Mouse (Mus musculus) heart, postnatal 0 days (tissue): ENCODE data around the gene Tmprss11b. TPM values are rescaled to one million over a fixed set of nuclear protein-coding genes. Genes with fewer than 3 reads are reported as not detected.
A peak's percentile ranks its signal among the peaks of the same experiment; 100 is the strongest.

Source experiments
- ATAC-seq: fragments of 200-750 bp; cut with Nextera tagmentation; 2 replicates; pipeline ENCODE4 v1.8.0; 2017; ENCODE audit warnings: low read depth, moderate number of reproducible peaks, moderate library complexity; ENCODE audit not compliant: insufficient read depth
- DNase-seq: peaks from one replicate; pipeline ENCODE4 v3.0.0-alpha.2; 2016; ENCODE audit warnings: low spot score
- H3K27ac ChIP-seq: fragments of 300-500 bp; sonication (generic); 2 replicates; pipeline ENCODE4 v1.5.1; 2014; ENCODE audit warnings: low read depth, mild to moderate bottlenecking
- H3K27me3 ChIP-seq: fragments of 300-500 bp; sonication (generic); 2 replicates; pipeline ENCODE4 v1.6.1; 2014; ENCODE audit warnings: low read length, mixed read lengths; ENCODE audit not compliant: control insufficient read depth, insufficient read depth
- H3K36me3 ChIP-seq: fragments of 300-500 bp; sonication (generic); replicated peaks from 2 replicates; pipeline ENCODE4 v1.6.1; 2014; ENCODE audit warnings: low read length, mixed read lengths; ENCODE audit not compliant: control insufficient read depth, insufficient read depth
- H3K4me1 ChIP-seq: fragments of 300-500 bp; sonication (generic); 2 replicates; pipeline ENCODE4 v1.6.1; 2014; ENCODE audit warnings: antibody characterized with exemption; ENCODE audit not compliant: control insufficient read depth, insufficient read depth
- H3K4me2 ChIP-seq: fragments of 300-500 bp; sonication (generic); 2 replicates; pipeline ENCODE4 v1.6.1; 2014; ENCODE audit warnings: low read depth, mild to moderate bottlenecking, low read length, moderate library complexity
- H3K4me3 ChIP-seq: fragments of 300-500 bp; sonication (generic); 2 replicates; pipeline ENCODE4 v1.5.1; 2014; ENCODE audit warnings: low read depth, low read length
- H3K9ac ChIP-seq: fragments of 300-500 bp; sonication (generic); replicated peaks from 2 replicates; pipeline ENCODE4 v1.6.1; 2014; ENCODE audit warnings: low read depth, low read length, mixed read lengths
- H3K9me3 ChIP-seq: fragments of 300-500 bp; sonication (generic); replicated peaks from 2 replicates; pipeline ENCODE4 v1.6.1; 2016; ENCODE audit warnings: low read length; ENCODE audit not compliant: control insufficient read depth
- CTCF ChIP-seq: IDR thresholded peaks from 2 replicates; pipeline ENCODE4 v1.5.1; 2016; ENCODE audit warnings: antibody characterized with exemption, control low read depth, low read depth
- EP300 ChIP-seq: IDR thresholded peaks from 2 replicates; pipeline ENCODE4 v1.6.1; 2016; ENCODE audit warnings: antibody characterized with exemption, low read depth
- WGBS: fragments of 180-500 bp; shearing (Covaris S2); extraction: QIAGEN DNeasy Blood & Tissue Kit; methylation state at CpG from one replicate; pipeline ENCODE4 v1.1.7; 2014; 5-methylcytosine and 5-hydroxymethylcytosine counted together
- polyA plus RNA-seq: library from polyadenylated mRNA; unstranded; fragments of >200 nt; fragmentation: Nextera tagmentation; extraction: Ambion mirVana; gene quantifications from 2 replicates; pipeline ENCODE4 v1.2.1, GENCODE M21; 2015
- total RNA-seq: library from RNA; depleted of rRNA; stranded (reverse); fragments of >200 nt; gene quantifications from 2 replicates; pipeline ENCODE4 v1.2.3, GENCODE M21; 2014; ENCODE audit warnings: low replicate concordance; rRNA removed

The Tmprss11b gene
- not detected in 2 replicates for total RNA-seq
- polyA plus RNA-seq, result not detected in 2 replicates

- no peak for DNase-seq
- Histone ChIP-seq H3K4me1 (no peaks in the 10 kb centered on the region), H3K27ac (no peak within 1 kb of the TSS), H3K27me3 (no peaks in the 10 kb centered on the region), H3K36me3 (no peaks in the 10 kb centered on the region), H3K9me3 (no peaks in the 10 kb centered on the region), H3K4me2 (no peak within 1 kb of the TSS), H3K9ac (no peak within 1 kb of the TSS), H3K4me3 (no peak within 1 kb of the TSS)
- TF ChIP-seq EP300 (no peak), CTCF (no peak)
- 68% methylated on average over 5 of the region's 5 CpGs for WGBS
- no peak for ATAC-seq
Measured at GRCm38 (mm10) chr5:86676262-86676661, at the start of gene Tmprss11b. Gene Tmprss11b, minus strand, starts transcription at chr5:86676362.

GRCm38 (mm10) chr5:86725021-86725420 is 48.9 kb upstream of the Tmprss11b start:
- H3K9ac ChIP-seq, result no peak overlapping the region
- ATAC-seq (no peak), DNase-seq (no peak)
- H3K36me3 ChIP-seq, result no peaks in the 10 kb centered on the region
- no peak overlapping the region for H3K4me2 ChIP-seq
- no peak overlapping the region for H3K4me3 ChIP-seq
- no peaks in the 10 kb centered on the region for H3K9me3 ChIP-seq
- no peaks in the 10 kb centered on the region for H3K27me3 ChIP-seq
- no peak for TF ChIP-seq CTCF
- TF ChIP-seq EP300, result no peak
- H3K27ac ChIP-seq, result no peak overlapping the region
- H3K4me1 ChIP-seq, result no peaks in the 10 kb centered on the region

GRCm38 (mm10) chr5:86722820-86723460 is 46.8 kb upstream of the Tmprss11b start:
- 39% methylated on average over 2 of the region's 2 CpGs for WGBS
- no peak overlapping the region for H3K9ac ChIP-seq

GRCm38 (mm10) chr5:86714967-86715366 is 38.8 kb upstream of the Tmprss11b start:
- TF ChIP-seq EP300 (no peak), CTCF (no peak)
- ATAC-seq (no peak), DNase-seq (no peak)
- Histone ChIP-seq H3K4me3 (no peak overlapping the region), H3K9me3 (no peaks in the 10 kb centered on the region), H3K36me3 (no peaks in the 10 kb centered on the region), H3K27me3 (no peaks in the 10 kb centered on the region), H3K9ac (no peak overlapping the region), H3K27ac (no peak overlapping the region), H3K4me1 (no peaks in the 10 kb centered on the region), H3K4me2 (no peak overlapping the region)
- WGBS, result 71% methylated on average over 2 of the region's 2 CpGs

More at GRCm38 (mm10) chr5:86722820-86723460, 46.8 kb upstream of the Tmprss11b start:
- H3K4me1 ChIP-seq, result no peaks in the 10 kb centered on the region
- no peak overlapping the region for H3K27ac ChIP-seq
- no peak overlapping the region for H3K4me2 ChIP-seq
- no peaks in the 10 kb centered on the region for H3K36me3 ChIP-seq
- no peaks in the 10 kb centered on the region for H3K27me3 ChIP-seq
- DNase-seq, result no peak
- ATAC-seq, result no peak
- no peaks in the 10 kb centered on the region for H3K9me3 ChIP-seq
- no peak overlapping the region for H3K4me3 ChIP-seq
- no peak for TF ChIP-seq CTCF
- TF ChIP-seq EP300, result no peak

GRCm38 (mm10) chr5:86704923-86705322 is 28.8 kb upstream of the Tmprss11b start:
- Histone ChIP-seq H3K27me3 (no peaks in the 10 kb centered on the region), H3K27ac (no peak overlapping the region), H3K4me3 (no peak overlapping the region), H3K9me3 (no peaks in the 10 kb centered on the region), H3K4me1 (no peaks in the 10 kb centered on the region), H3K4me2 (no peak overlapping the region), H3K9ac (no peak overlapping the region), H3K36me3 (no peaks in the 10 kb centered on the region)
- DNase-seq (no peak), ATAC-seq (no peak)
- 60% methylated on average over 3 of the region's 3 CpGs for WGBS
- TF ChIP-seq CTCF, result no peak
- TF ChIP-seq EP300, result no peak

GRCm38 (mm10) chr5:86684667-86685066 is 8.5 kb upstream of the Tmprss11b start:
- DNase-seq, result no peak
- WGBS, result 52% methylated on average over 4 of the region's 4 CpGs
- ATAC-seq, result no peak

More at GRCm38 (mm10) chr5:86684667-86685066, 8.5 kb upstream of the Tmprss11b start:
- Histone ChIP-seq H3K27ac (no peak overlapping the region), H3K4me3 (no peak overlapping the region), H3K9me3 (no peaks in the 10 kb centered on the region), H3K4me1 (no peaks in the 10 kb centered on the region), H3K27me3 (no peaks in the 10 kb centered on the region), H3K9ac (no peak overlapping the region), H3K4me2 (no peak overlapping the region), H3K36me3 (no peaks in the 10 kb centered on the region)
- TF ChIP-seq EP300 (no peak), CTCF (peak; percentile 58)
